11 mouse cellular contexts compared by ENCODE assay signal in the genomic region with DNA sequence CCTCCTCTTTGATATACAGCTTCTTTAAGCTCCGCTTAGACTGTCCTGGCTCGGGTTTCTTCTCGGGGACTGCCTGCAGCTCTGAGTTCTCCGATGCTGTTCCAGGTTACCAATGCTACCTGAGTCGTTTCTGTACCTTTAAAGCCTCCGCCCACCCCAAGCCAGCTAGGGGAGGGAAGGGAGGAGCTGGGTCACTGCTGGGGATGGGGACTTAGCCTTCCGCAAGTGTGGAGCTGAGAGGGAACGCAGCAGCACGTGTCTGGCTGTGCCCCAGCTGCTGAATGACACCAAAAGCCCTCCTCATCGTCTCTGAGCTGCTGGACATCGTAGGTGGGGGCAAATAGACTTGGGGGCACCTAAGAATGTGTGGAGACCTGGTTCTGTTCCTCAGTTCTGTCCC. TPM values are rescaled to one million over a fixed set of nuclear protein-coding genes. Genes with fewer than 3 reads are reported as not detected.
DNase-seq lines count a peak whose midpoint lies in the region; ATAC-seq lines count a peak whose summit lies in the region.
"Had no signal": no experiment of that assay in that cellular context is flagged by ENCODE, and none has a peak within 500 bp of the region (broad histone marks: within the 10 kb centered on the region; RNA-seq: fewer than 3 reads in every experiment).

No protein-coding gene starts in this region.

- WGBS in lung, embryonic 16.5 days: 6% methylated on average over 11 of the region's 11 CpGs

- H3K9ac ChIP-seq in lung, embryonic 16.5 days (ENCODE audit: low read length): no peak overlapping the region
- H3K9ac ChIP-seq: embryonic facial prominence, embryonic 12.5 days; forebrain, postnatal 0 days had no signal

- H3K4me2 ChIP-seq in lung, embryonic 16.5 days (ENCODE audit: low read depth, low read length): 0 out of 2 replicates have a peak overlapping the region, but pooled peaks have one; percentile 1
- H3K4me2 ChIP-seq: embryonic facial prominence, embryonic 12.5 days had no signal

- no peaks in the 10 kb centered on the region for H3K4me1 ChIP-seq in lung, embryonic 16.5 days (replicated peaks; ENCODE audit: control insufficient read depth, insufficient read depth, low read length)
- H3K4me1 ChIP-seq: embryonic facial prominence, embryonic 12.5 days had no signal

- H3K36me3 ChIP-seq in lung, embryonic 16.5 days (ENCODE audit: control insufficient read depth, insufficient read depth, low read length): no peaks in the 10 kb centered on the region
- H3K36me3 ChIP-seq: embryonic facial prominence, embryonic 12.5 days had no signal

- no peaks in the 10 kb centered on the region for H3K27me3 ChIP-seq in lung, embryonic 16.5 days (ENCODE audit: control insufficient read depth, insufficient read depth, low read depth, low read length)
- H3K27me3 ChIP-seq: embryonic facial prominence, embryonic 12.5 days had no signal

- no peak overlapping the region for H3K27ac ChIP-seq in lung, embryonic 16.5 days (ENCODE audit: low read length)
- H3K27ac ChIP-seq: embryonic facial prominence, embryonic 12.5 days had no signal

- H3K4me3 ChIP-seq in lung, embryonic 16.5 days (ENCODE audit: low read length): no peak overlapping the region
- H3K4me3 ChIP-seq: embryonic facial prominence, embryonic 12.5 days had no signal

- peak; percentile 35; the same call in 1 of the 2 replicates for ATAC-seq in lung, embryonic 16.5 days (ENCODE audit: low read depth)
- ATAC-seq: forebrain, postnatal 0 days had no signal

- DNase-seq in adrenal gland, postnatal 14 days: peak; percentile 2
- no peak for DNase-seq in adrenal gland, adult 18-20 months (ENCODE audit: low spot score in 2 of 2)
- no peak for DNase-seq in lung, postnatal 4 days
- peak; percentile 73 to 88 for DNase-seq in kidney, postnatal 25 days
- DNase-seq in spleen, adult 12 weeks (ENCODE audit: low spot score): no peak
- no peak for DNase-seq in cerebellum, adult 18-20 months
- DNase-seq in urinary bladder, adult 2 months (ENCODE audit: low spot score): no peak
- DNase-seq: forebrain, postnatal 0 days had no signal

- no peaks in the 10 kb centered on the region for H3K9me3 ChIP-seq in lung, embryonic 16.5 days (ENCODE audit: control insufficient read depth, low read length)
- H3K9me3 ChIP-seq: embryonic facial prominence, embryonic 12.5 days had no signal

RNA-seq across cellular contexts. Expression of gene Ggt1, which starts 7.0 kb away (rescaled TPM):
- total RNA-seq in adrenal gland, postnatal 14 days (2021): 1.7 TPM in 1 of 2 replicates, not detected in the other
- total RNA-seq in adrenal gland, adult 18-20 months (2021): 1 to 10 TPM in 1 of 2 experiments, not detected in 1; 1.2 TPM
- 1.7 and 2.3 TPM in 2 replicates for polyA plus RNA-seq in lung, embryonic 16.5 days (2015; fragmentation: Nextera tagmentation; extraction: Ambion mirVana)
- polyA plus RNA-seq in urinary bladder, adult 2 months (2012; rRNA removed): 0.33 and 0.55 TPM in 2 replicates
- total RNA-seq: heart, adult 8-10 months had no signal

RNA-seq across cellular contexts. Expression of gene Lrrc75b, which starts 8.3 kb away (rescaled TPM):
- total RNA-seq in adrenal gland, postnatal 14 days (2021): 0.70 and 1.1 TPM in 2 replicates
- under 1 TPM; 0.32 to 0.40 TPM for total RNA-seq in adrenal gland, adult 18-20 months (2021)
- polyA plus RNA-seq in lung, embryonic 16.5 days (2015; fragmentation: Nextera tagmentation; extraction: Ambion mirVana): 1.7 and 1.9 TPM in 2 replicates
- 4.7 and 7.5 TPM in 2 replicates for polyA plus RNA-seq in urinary bladder, adult 2 months (2012; rRNA removed)

RNA-seq across cellular contexts. Expression of gene Ggt5, which starts 20.7 kb away (rescaled TPM):
- total RNA-seq in adrenal gland, postnatal 14 days (2021): 6.2 and 8.0 TPM in 2 replicates
- 1 to 10 TPM; 3.7 to 5.2 TPM for total RNA-seq in adrenal gland, adult 18-20 months (2021)
- polyA plus RNA-seq in lung, embryonic 16.5 days (2015; fragmentation: Nextera tagmentation; extraction: Ambion mirVana): 2.5 and 5.2 TPM in 2 replicates
- polyA plus RNA-seq in urinary bladder, adult 2 months (2012; rRNA removed): 8.6 and 10.5 TPM in 2 replicates

RNA-seq across cellular contexts. Expression of gene Gucd1, which starts 50.7 kb away (rescaled TPM):
- 41.0 and 61.5 TPM in 2 replicates for total RNA-seq in adrenal gland, postnatal 14 days (2021)
- total RNA-seq in adrenal gland, adult 18-20 months (2021): 10 to 100 TPM; 28.7 to 39.0 TPM
- polyA plus RNA-seq in lung, embryonic 16.5 days (2015; fragmentation: Nextera tagmentation; extraction: Ambion mirVana): 24.9 and 27.3 TPM in 2 replicates
- polyA plus RNA-seq in urinary bladder, adult 2 months (2012; rRNA removed): 13.4 and 16.2 TPM in 2 replicates

RNA-seq across cellular contexts. Expression of gene Snrpd3, which starts 51.1 kb away (rescaled TPM):
- total RNA-seq in adrenal gland, postnatal 14 days (2021): 87.9 and 88.0 TPM in 2 replicates
- 10 to 100 TPM; 86.1 to 87.1 TPM for total RNA-seq in adrenal gland, adult 18-20 months (2021)
- polyA plus RNA-seq in lung, embryonic 16.5 days (2015; fragmentation: Nextera tagmentation; extraction: Ambion mirVana): 135 and 150 TPM in 2 replicates
- polyA plus RNA-seq in urinary bladder, adult 2 months (2012; rRNA removed): 52.9 and 60.3 TPM in 2 replicates

Comparison
In these comparisons a context has a peak if more than half of its experiments do, and no peak if none do; other contexts are left out.
1. DNase-seq: peak in adrenal gland, postnatal 14 days (single experiment) and kidney, postnatal 25 days (2 of 2); none in adrenal gland, adult 18-20 months (0 of 2), lung, postnatal 4 days (0 of 2), spleen, adult 12 weeks (single experiment), cerebellum, adult 18-20 months (0 of 2) and urinary bladder, adult 2 months (single experiment).